Mouse (Mus musculus) cortical plate, adult 2 months (tissue): Measurements from ENCODE around the gene Gm21976. TPM values are rescaled to one million over a fixed set of nuclear protein-coding genes. Genes with fewer than 3 reads are reported as not detected.

Experiments used
- H3K27ac ChIP-seq: fragments of 200-500 bp; 2 replicates; pipeline ENCODE4 v1.5.1; 2012; ENCODE audit warnings: low read length, control low read depth, inconsistent platforms; ENCODE audit not compliant: insufficient read depth
- H3K4me1 ChIP-seq: fragments of 200-500 bp; 2 replicates; pipeline ENCODE4 v1.6.1; 2011; ENCODE audit warnings: low read length; ENCODE audit not compliant: control insufficient read depth, insufficient read depth
- H3K4me3 ChIP-seq: fragments of 200-500 bp; 2 replicates; pipeline ENCODE4 v1.5.1; 2011; ENCODE audit warnings: mild to moderate bottlenecking, low read length, control low read depth; ENCODE audit not compliant: insufficient read depth
- CTCF ChIP-seq: fragments of 200-500 bp; IDR thresholded peaks from 2 replicates; pipeline ENCODE4 v1.5.1; 2011; ENCODE audit warnings: mild to moderate bottlenecking, control low read depth, low read length; ENCODE audit not compliant: insufficient read depth; ENCODE audit errors: extremely low read depth
- POLR2A ChIP-seq: fragments of 200-500 bp; IDR thresholded peaks from 2 replicates; pipeline ENCODE4 v1.6.1; 2011; ENCODE audit warnings: mild to moderate bottlenecking, low read length, control low read depth; ENCODE audit not compliant: insufficient read depth; ENCODE audit errors: extremely low read depth
- polyA plus RNA-seq: library from polyadenylated mRNA; depleted of rRNA; stranded (reverse); fragments of >200 nt; gene quantifications from 2 replicates; pipeline ENCODE4 v1.2.3, GENCODE M21; 2012

The Gm21976 gene
- polyA plus RNA-seq, 1 experiment = not detected

GRCm38 (mm10) chr13:98296072-98296471 is 16.4 kb downstream of the Gm21976 start:
- Histone ChIP-seq H3K4me3 (no peak overlapping the region), H3K4me1 (no peaks in the 10 kb centered on the region), H3K27ac (no peak overlapping the region)
- TF ChIP-seq POLR2A = no peak
- TF ChIP-seq CTCF = no peak

GRCm38 (mm10) chr13:98297883-98298482 is 18.3 kb downstream of the Gm21976 start:
- H3K4me3 ChIP-seq = no peak overlapping the region
- H3K27ac ChIP-seq = no peak overlapping the region
- TF ChIP-seq POLR2A (no peak), CTCF (no peak)
- H3K4me1 ChIP-seq = no peaks in the 10 kb centered on the region

GRCm38 (mm10) chr13:98298833-98299758 is 19.4 kb downstream of the Gm21976 start:
- no peaks in the 10 kb centered on the region for H3K4me1 ChIP-seq
- TF ChIP-seq POLR2A (no peak), CTCF (peak; percentile 82)
- no peak overlapping the region for H3K27ac ChIP-seq
- H3K4me3 ChIP-seq = no peak overlapping the region

GRCm38 (mm10) chr13:98305257-98305656 is 25.6 kb downstream of the Gm21976 start:
- no peak for TF ChIP-seq CTCF
- TF ChIP-seq POLR2A = no peak
- peaks cover 4% of the 10 kb centered on the region; the same call in 1 of the 2 replicates for H3K4me1 ChIP-seq
- no peak overlapping the region for H3K4me3 ChIP-seq
- H3K27ac ChIP-seq = no peak overlapping the region

GRCm38 (mm10) chr13:98306393-98306792 is 26.7 kb downstream of the Gm21976 start:
- TF ChIP-seq CTCF (no peak), POLR2A (no peak)
- H3K4me3 ChIP-seq = no peak overlapping the region
- no peak overlapping the region for H3K27ac ChIP-seq
- H3K4me1 ChIP-seq = peaks cover 4% of the 10 kb centered on the region; the same call in 1 of the 2 replicates

- Histone ChIP-seq H3K27ac (no peak overlapping the region), H3K4me1 (peaks cover 4% of the 10 kb centered on the region), H3K4me3 (no peak overlapping the region)
- TF ChIP-seq POLR2A (no peak), CTCF (no peak)
Observed at GRCm38 (mm10) chr13:98306852-98307475, 27.3 kb downstream of the Gm21976 start.

GRCm38 (mm10) chr13:98308004-98308403 is 28.3 kb downstream of the Gm21976 start:
- H3K4me1 ChIP-seq = peaks cover 4% of the 10 kb centered on the region
- H3K27ac ChIP-seq = no peak overlapping the region
- H3K4me3 ChIP-seq = no peak overlapping the region
- TF ChIP-seq POLR2A (no peak), CTCF (no peak)

- TF ChIP-seq POLR2A (no peak), CTCF (no peak)
- H3K27ac ChIP-seq = no peak overlapping the region
- peaks cover 4% of the 10 kb centered on the region for H3K4me1 ChIP-seq
- H3K4me3 ChIP-seq = no peak overlapping the region
Observed at GRCm38 (mm10) chr13:98308724-98309123, 29.0 kb downstream of the Gm21976 start.

GRCm38 (mm10) chr13:98311597-98311996 is 31.9 kb downstream of the Gm21976 start:
- TF ChIP-seq CTCF = no peak
- TF ChIP-seq POLR2A = no peak
- H3K27ac ChIP-seq = no peak overlapping the region
- peaks cover 6% of the 10 kb centered on the region; the same call in 1 of the 2 replicates for H3K4me1 ChIP-seq
- H3K4me3 ChIP-seq = no peak overlapping the region

- Histone ChIP-seq H3K4me3 (no peak overlapping the region), H3K27ac (no peak overlapping the region), H3K4me1 (peaks cover 4% of the 10 kb centered on the region; the same call in 1 of the 2 replicates)
- TF ChIP-seq CTCF (no peak), POLR2A (no peak)
Observed at GRCm38 (mm10) chr13:98313631-98314030, 33.9 kb downstream of the Gm21976 start.
